Mouse (Mus musculus) heart, embryonic 14.5 days (tissue): ENCODE results near the gene Ppp2r5b. TPM values are rescaled to one million over a fixed set of nuclear protein-coding genes. Genes with fewer than 3 reads are reported as not detected.

Experiments used
- ATAC-seq: fragments of 200-750 bp; cut with Nextera tagmentation; 2 replicates; pipeline ENCODE4 v1.8.0; 2017; ENCODE audit warnings: low read depth, moderate TSS enrichment; ENCODE audit not compliant: insufficient number of reproducible peaks, insufficient read depth, low FRiP score
- H3K27ac ChIP-seq, 2 experiments: fragments of 200-500 bp in 1 of 2; fragments of 300-500 bp in 1 of 2; sonication (generic) in 1 of 2; replicated peaks in 1 of 2; 2 replicates each; pipeline ENCODE4 v1.5.1; 2012 to 2014; ENCODE audit warnings: low read depth in 2 of 2, low read length in 2 of 2, control low read depth in 1 of 2, mild to moderate bottlenecking in 1 of 2, mixed read lengths in 1 of 2; ENCODE audit not compliant: control insufficient read depth in 1 of 2, insufficient read depth in 1 of 2
- H3K27me3 ChIP-seq: fragments of 300-500 bp; sonication (generic); 2 replicates; pipeline ENCODE4 v1.6.1; 2014; ENCODE audit warnings: mild to moderate bottlenecking, low read length, control low read depth; ENCODE audit not compliant: control insufficient read depth, insufficient read depth
- H3K36me3 ChIP-seq: fragments of 300-500 bp; sonication (generic); 2 replicates; pipeline ENCODE4 v1.6.1; 2014; ENCODE audit warnings: mild to moderate bottlenecking, control low read depth, low read length, mixed read lengths; ENCODE audit not compliant: control insufficient read depth, insufficient read depth
- H3K4me1 ChIP-seq, 2 experiments: fragments of 200-500 bp in 1 of 2; fragments of 300-500 bp in 1 of 2; sonication (generic) in 1 of 2; 2 replicates each; pipeline ENCODE4 v1.6.1; 2012 to 2014; ENCODE audit warnings: low read length in 2 of 2, control low read depth in 1 of 2, mixed read lengths in 1 of 2; ENCODE audit not compliant: control insufficient read depth in 2 of 2, insufficient read depth in 2 of 2
- H3K4me2 ChIP-seq: fragments of 300-500 bp; sonication (generic); 2 replicates; pipeline ENCODE4 v1.6.1; 2014; ENCODE audit warnings: mild to moderate bottlenecking, low read length
- H3K4me3 ChIP-seq, 2 experiments: fragments of 200-500 bp in 1 of 2; fragments of 300-500 bp in 1 of 2; sonication (generic) in 1 of 2; 2 replicates each; pipeline ENCODE4 v1.5.1; 2012 to 2014; ENCODE audit warnings: low read length in 2 of 2, mild to moderate bottlenecking in 2 of 2, control low read depth in 1 of 2, low read depth in 1 of 2, moderate library complexity in 1 of 2; ENCODE audit not compliant: control insufficient read depth in 1 of 2, insufficient read depth in 1 of 2
- H3K9ac ChIP-seq: fragments of 300-500 bp; sonication (generic); 2 replicates; pipeline ENCODE4 v1.6.1; 2014; ENCODE audit warnings: mild to moderate bottlenecking, low read length
- H3K9me3 ChIP-seq: fragments of 300-500 bp; sonication (generic); 2 replicates; pipeline ENCODE4 v1.6.1; 2016; ENCODE audit warnings: low read length, control low read depth; ENCODE audit not compliant: control insufficient read depth
- WGBS: fragments of 180-500 bp; shearing (Covaris S2); extraction: QIAGEN DNeasy Blood & Tissue Kit; methylation state at CpG from one replicate; pipeline ENCODE4 v1.1.7; 2014; 5-methylcytosine and 5-hydroxymethylcytosine counted together
- polyA plus RNA-seq: library from polyadenylated mRNA; unstranded; fragments of >200 nt; fragmentation: Nextera tagmentation; extraction: Ambion mirVana; gene quantifications from 2 replicates; pipeline ENCODE4 v1.2.1, GENCODE M21; 2014

Ppp2r5b gene
- polyA plus RNA-seq, 1 experiment from 2014 or later, result 26.0 TPM

- Histone ChIP-seq H3K27me3 (0 out of 2 replicates have a peak, but pooled peaks cover 3% of the 10 kb centered on the region), H3K36me3 (no peaks in the 10 kb centered on the region), H3K27ac (no peak overlapping the region), H3K9me3 (no peaks in the 10 kb centered on the region), H3K4me2 (no peak overlapping the region), H3K4me3 (no peak overlapping the region), H3K9ac (no peak overlapping the region), H3K4me1 (peaks cover 0 to 5% of the 10 kb centered on the region in 2 experiments; a peak in 1 of 4 replicates)
- WGBS, result 15% methylated on average over 8 of the region's 8 CpGs
- 0 out of 2 replicates have a peak, but pooled peaks have one; percentile 40 for ATAC-seq
These were observed 32.5 kb upstream of the Ppp2r5b start for GRCm38 (mm10) chr19:6268170-6268528.

- Histone ChIP-seq H3K27ac (no peak overlapping the region), H3K4me3 (no peak overlapping the region), H3K9ac (no peak overlapping the region), H3K36me3 (peaks cover 1% of the 10 kb centered on the region; the same call in 1 of the 2 replicates), H3K27me3 (0 out of 2 replicates have a peak, but pooled peaks cover 3% of the 10 kb centered on the region), H3K4me2 (no peak overlapping the region), H3K9me3 (no peaks in the 10 kb centered on the region), H3K4me1 (peaks cover 0 to 5% of the 10 kb centered on the region in 2 experiments; a peak in 1 of 4 replicates)
- ATAC-seq, result no peak
- WGBS, result 48% methylated on average over 11 of the region's 11 CpGs
These were observed 31.9 kb upstream of the Ppp2r5b start for GRCm38 (mm10) chr19:6267306-6268169.

- H3K27me3 ChIP-seq, result 0 out of 2 replicates have a peak, but pooled peaks cover 3% of the 10 kb centered on the region
- WGBS, result 60% methylated on average over 6 of the region's 6 CpGs
- H3K9ac ChIP-seq, result no peak overlapping the region
- no peak overlapping the region for H3K4me3 ChIP-seq
- ATAC-seq, result no peak
- H3K36me3 ChIP-seq, result peaks cover 18% of the 10 kb centered on the region
- H3K4me1 ChIP-seq, result peaks cover 0 to 5% of the 10 kb centered on the region in 2 experiments; a peak in 1 of 4 replicates
- no peak overlapping the region for H3K4me2 ChIP-seq
- no peak overlapping the region for H3K27ac ChIP-seq
- 0 out of 2 replicates have a peak, but pooled peaks cover 3% of the 10 kb centered on the region for H3K9me3 ChIP-seq
These were observed 30.1 kb upstream of the Ppp2r5b start for GRCm38 (mm10) chr19:6265727-6266182.

GRCm38 (mm10) chr19:6264945-6265344 is 29.3 kb upstream of the Ppp2r5b start:
- no peak overlapping the region for H3K27ac ChIP-seq
- peaks cover 0 to 5% of the 10 kb centered on the region in 2 experiments; a peak in 1 of 4 replicates for H3K4me1 ChIP-seq
- no peak overlapping the region for H3K4me3 ChIP-seq
- ATAC-seq, result no peak
- H3K36me3 ChIP-seq, result peaks cover 25% of the 10 kb centered on the region
- WGBS, result 84% methylated on average over 8 of the region's 8 CpGs
- no peak overlapping the region for H3K4me2 ChIP-seq
- 0 out of 2 replicates have a peak, but pooled peaks cover 3% of the 10 kb centered on the region for H3K27me3 ChIP-seq
- 0 out of 2 replicates have a peak, but pooled peaks cover 3% of the 10 kb centered on the region for H3K9me3 ChIP-seq
- H3K9ac ChIP-seq, result no peak overlapping the region

GRCm38 (mm10) chr19:6264200-6264599 is 28.5 kb upstream of the Ppp2r5b start:
- H3K9ac ChIP-seq, result no peak overlapping the region
- no peak for ATAC-seq
- H3K4me1 ChIP-seq, result peaks cover 0 to 5% of the 10 kb centered on the region in 2 experiments; a peak in 1 of 4 replicates
- no peak overlapping the region for H3K4me2 ChIP-seq
- H3K36me3 ChIP-seq, result peaks cover 31% of the 10 kb centered on the region
- no peak overlapping the region for H3K27ac ChIP-seq
- 0 out of 2 replicates have a peak, but pooled peaks cover 3% of the 10 kb centered on the region for H3K27me3 ChIP-seq
- WGBS, result 71% methylated on average over 9 of the region's 9 CpGs
- 0 out of 2 replicates have a peak, but pooled peaks cover 3% of the 10 kb centered on the region for H3K9me3 ChIP-seq
- H3K4me3 ChIP-seq, result no peak overlapping the region

- Histone ChIP-seq H3K9me3 (0 out of 2 replicates have a peak, but pooled peaks cover 3% of the 10 kb centered on the region), H3K4me3 (no peak overlapping the region), H3K4me2 (no peak overlapping the region), H3K9ac (no peak overlapping the region), H3K4me1 (no peaks in the 10 kb centered on the region), H3K27me3 (0 out of 2 replicates have a peak, but pooled peaks cover 3% of the 10 kb centered on the region), H3K27ac (no peak overlapping the region), H3K36me3 (peaks cover 43% of the 10 kb centered on the region)
- 90% methylated on average over 8 of the region's 8 CpGs for WGBS
- ATAC-seq, result no peak
These were observed 27.3 kb upstream of the Ppp2r5b start for GRCm38 (mm10) chr19:6262839-6263433.

GRCm38 (mm10) chr19:6262222-6262621 is 26.6 kb upstream of the Ppp2r5b start:
- peaks cover 50% of the 10 kb centered on the region for H3K36me3 ChIP-seq
- H3K27ac ChIP-seq, result no peak overlapping the region
- H3K4me1 ChIP-seq, result no peaks in the 10 kb centered on the region
- 57% methylated on average over 7 of the region's 7 CpGs for WGBS
- H3K4me2 ChIP-seq, result no peak overlapping the region
- H3K4me3 ChIP-seq, result no peak overlapping the region
- no peak for ATAC-seq
- no peak overlapping the region for H3K9ac ChIP-seq
- no peaks in the 10 kb centered on the region for H3K27me3 ChIP-seq
- 0 out of 2 replicates have a peak, but pooled peaks cover 3% of the 10 kb centered on the region for H3K9me3 ChIP-seq
